Mouse (Mus musculus) heart, embryonic 16.5 days (tissue): ENCODE measurements at regions not wholly inside any gene's neighbourhood (a gene's known extent, or its start where the extent isn't known, plus 50 kb on each side); places are given as distances from the start of the nearest gene placed in this dataset.

ENCODE experiments used
- ATAC-seq: fragments of 200-750 bp; cut with Nextera tagmentation; replicated peaks from 2 replicates; pipeline ENCODE4 v1.8.0; 2017; ENCODE audit warnings: moderate number of reproducible peaks; ENCODE audit not compliant: insufficient read depth, low FRiP score; ENCODE audit errors: extremely low read depth
- H3K27ac ChIP-seq: fragments of 300-500 bp; sonication (generic); 2 replicates; pipeline ENCODE4 v1.5.1; 2014; ENCODE audit warnings: mild to moderate bottlenecking, low read length, control low read depth, moderate library complexity
- H3K27me3 ChIP-seq: fragments of 300-500 bp; sonication (generic); 2 replicates; pipeline ENCODE4 v1.6.1; 2014; ENCODE audit warnings: low read length, mixed read lengths; ENCODE audit not compliant: control insufficient read depth, insufficient read depth
- H3K36me3 ChIP-seq: fragments of 300-500 bp; sonication (generic); 2 replicates; pipeline ENCODE4 v1.6.1; 2014; ENCODE audit not compliant: control insufficient read depth, insufficient read depth
- H3K4me1 ChIP-seq: fragments of 300-500 bp; sonication (generic); 2 replicates; pipeline ENCODE4 v1.6.1; 2014; ENCODE audit warnings: low read length, mixed read lengths; ENCODE audit not compliant: control insufficient read depth, insufficient read depth
- H3K4me2 ChIP-seq: fragments of 300-500 bp; sonication (generic); 2 replicates; pipeline ENCODE4 v1.6.1; 2014; ENCODE audit warnings: low read depth, mild to moderate bottlenecking, control low read depth, low read length
- H3K4me3 ChIP-seq: fragments of 300-500 bp; sonication (generic); 2 replicates; pipeline ENCODE4 v1.5.1; 2014; ENCODE audit warnings: mild to moderate bottlenecking, control low read depth, low read length
- H3K9ac ChIP-seq: fragments of 300-500 bp; sonication (generic); 2 replicates; pipeline ENCODE4 v1.6.1; 2014; ENCODE audit warnings: low read length, control low read depth
- H3K9me3 ChIP-seq: fragments of 300-500 bp; sonication (generic); replicated peaks from 2 replicates; pipeline ENCODE4 v1.6.1; 2016; ENCODE audit warnings: low read length; ENCODE audit not compliant: control insufficient read depth
- WGBS: fragments of 180-500 bp; shearing (Covaris S2); extraction: QIAGEN DNeasy Blood & Tissue Kit; methylation state at CpG from one replicate; pipeline ENCODE4 v1.1.7; 2014; 5-methylcytosine and 5-hydroxymethylcytosine counted together

DNA sequence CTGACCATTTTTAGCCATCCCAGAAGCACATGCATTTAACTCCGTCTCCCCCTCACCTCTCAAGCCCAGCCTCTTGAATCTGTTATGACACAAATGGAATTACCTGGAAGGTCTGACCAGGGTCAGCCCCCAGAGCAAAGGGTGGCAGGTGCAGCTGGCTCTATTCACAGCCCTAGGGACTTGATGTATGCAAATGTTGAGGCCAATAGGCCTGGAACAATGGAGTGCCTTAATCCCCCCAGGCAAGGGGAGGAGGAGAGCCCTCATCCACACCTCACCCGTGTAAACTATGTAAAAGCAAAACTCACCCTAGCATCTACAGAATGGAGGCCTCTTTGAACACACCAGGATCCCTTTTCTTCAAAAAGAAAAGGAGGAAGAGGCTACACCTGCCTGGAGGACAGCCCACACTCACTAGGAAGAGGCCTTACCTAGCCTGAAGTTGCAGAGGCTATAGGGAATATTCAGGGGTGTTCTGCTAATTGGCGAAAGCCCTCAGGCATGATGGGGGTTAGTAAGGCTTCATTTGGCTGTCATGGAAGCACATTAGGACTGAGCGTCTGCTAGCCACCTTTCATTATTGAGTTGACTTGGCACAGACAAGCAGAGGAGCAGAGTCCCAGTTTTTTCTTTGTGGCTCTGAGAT is 388.4 kb downstream of the Hs3st3b1 start:
- Histone ChIP-seq H3K4me3 (no peak overlapping the region), H3K9ac (no peak overlapping the region), H3K27me3 (no peaks in the 10 kb centered on the region; the same call in 1 of the 2 replicates), H3K9me3 (no peaks in the 10 kb centered on the region), H3K4me1 (no peaks in the 10 kb centered on the region), H3K4me2 (no peak overlapping the region), H3K27ac (no peak overlapping the region), H3K36me3 (no peaks in the 10 kb centered on the region)
- no peak for ATAC-seq
- WGBS = 54% methylated on average over 4 of the region's 4 CpGs

DNA sequence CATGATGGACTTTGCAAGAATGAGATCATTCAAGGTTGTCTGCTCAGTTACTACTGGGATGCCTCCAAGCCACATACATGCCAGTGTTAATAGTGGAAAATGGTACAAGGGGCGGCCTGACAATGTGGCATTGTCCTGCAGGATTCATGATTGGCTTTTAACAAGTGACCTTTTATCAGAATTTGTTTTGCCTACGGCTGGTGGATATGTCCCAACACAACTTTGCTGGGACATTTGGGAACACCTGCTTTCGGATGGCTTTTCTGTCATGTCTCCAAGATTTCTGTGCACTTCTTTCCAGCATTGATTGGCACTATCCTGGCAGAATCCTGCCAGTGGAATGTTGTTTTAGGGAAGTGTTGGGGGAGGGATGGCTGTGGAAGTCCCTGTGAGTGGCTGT is 384.4 kb downstream of the Hs3st3b1 start:
- H3K4me2 ChIP-seq = no peak overlapping the region
- H3K27ac ChIP-seq = no peak overlapping the region
- no peak overlapping the region for H3K9ac ChIP-seq
- H3K36me3 ChIP-seq = no peaks in the 10 kb centered on the region
- H3K4me3 ChIP-seq = no peak overlapping the region
- 77% methylated on average over 3 of the region's 3 CpGs for WGBS
- H3K27me3 ChIP-seq = no peaks in the 10 kb centered on the region; the same call in 1 of the 2 replicates
- H3K4me1 ChIP-seq = no peaks in the 10 kb centered on the region
- ATAC-seq = no peak
- H3K9me3 ChIP-seq = no peaks in the 10 kb centered on the region

DNA sequence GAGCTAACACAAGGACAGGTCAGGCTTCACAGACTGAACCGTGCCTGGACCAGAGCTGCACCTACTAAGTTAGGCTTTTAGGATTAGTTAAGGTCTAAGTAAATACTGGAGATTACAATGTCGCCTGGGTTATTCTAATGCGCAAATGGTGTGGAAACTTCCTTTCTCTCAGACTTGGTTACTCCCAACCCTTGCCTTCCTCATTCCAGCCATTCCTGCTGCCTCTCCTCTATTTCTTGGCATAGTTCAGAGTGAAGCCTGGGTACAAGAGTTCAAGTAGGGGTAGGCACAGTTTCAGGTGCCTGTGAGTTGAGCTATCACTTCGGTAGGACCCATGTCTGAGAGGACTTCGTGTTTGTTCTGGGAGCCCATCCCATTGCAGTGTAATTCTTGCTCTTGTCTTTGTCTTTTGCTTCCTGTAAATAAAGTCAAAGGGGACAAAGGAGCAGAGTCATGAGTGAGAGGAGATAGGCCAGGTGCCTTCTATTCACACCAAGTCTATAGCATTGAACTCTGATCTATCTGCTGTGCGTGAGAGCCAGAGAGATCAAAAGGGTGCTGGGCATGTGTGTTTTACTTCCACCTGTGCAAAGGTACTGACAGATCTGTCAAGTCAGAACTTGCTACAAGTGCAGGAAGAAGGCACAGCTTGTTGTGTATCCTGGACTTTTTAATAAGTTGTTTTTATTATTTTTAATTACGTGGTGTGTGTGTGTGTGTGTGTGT is 378.0 kb downstream of the Hs3st3b1 start:
- Histone ChIP-seq H3K9ac (no peak overlapping the region), H3K9me3 (no peaks in the 10 kb centered on the region), H3K4me1 (no peaks in the 10 kb centered on the region), H3K27ac (no peak overlapping the region), H3K4me3 (no peak overlapping the region), H3K36me3 (no peaks in the 10 kb centered on the region), H3K4me2 (no peak overlapping the region), H3K27me3 (no peaks in the 10 kb centered on the region)
- 55% methylated on average over 7 of the region's 7 CpGs for WGBS
- ATAC-seq = no peak

DNA sequence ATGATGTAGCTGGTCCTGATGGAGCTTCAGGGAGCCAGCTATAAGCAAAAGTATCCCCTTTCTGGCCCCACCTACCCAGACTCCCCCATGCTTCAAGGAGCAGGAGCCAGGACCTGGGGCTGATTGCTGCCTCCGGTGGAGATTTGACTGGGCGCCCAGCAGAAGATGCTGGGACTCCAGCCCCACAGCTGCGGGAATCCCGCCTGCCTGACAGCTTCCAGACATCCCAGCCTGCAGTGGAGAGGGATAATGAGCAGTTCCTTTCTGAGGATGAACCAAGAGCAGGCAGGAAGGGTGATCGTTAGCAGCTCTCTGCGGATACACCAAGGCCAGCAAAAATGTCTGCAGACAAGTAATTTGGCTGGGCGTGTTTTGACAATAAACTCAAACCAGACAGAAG is 376.6 kb downstream of the Hs3st3b1 start:
- Histone ChIP-seq H3K27ac (no peak overlapping the region), H3K4me3 (no peak overlapping the region), H3K9ac (no peak overlapping the region), H3K36me3 (no peaks in the 10 kb centered on the region), H3K4me1 (no peaks in the 10 kb centered on the region), H3K9me3 (no peaks in the 10 kb centered on the region), H3K27me3 (no peaks in the 10 kb centered on the region), H3K4me2 (no peak overlapping the region)
- WGBS = 17% methylated on average over 7 of the region's 7 CpGs
- no peak for ATAC-seq

DNA sequence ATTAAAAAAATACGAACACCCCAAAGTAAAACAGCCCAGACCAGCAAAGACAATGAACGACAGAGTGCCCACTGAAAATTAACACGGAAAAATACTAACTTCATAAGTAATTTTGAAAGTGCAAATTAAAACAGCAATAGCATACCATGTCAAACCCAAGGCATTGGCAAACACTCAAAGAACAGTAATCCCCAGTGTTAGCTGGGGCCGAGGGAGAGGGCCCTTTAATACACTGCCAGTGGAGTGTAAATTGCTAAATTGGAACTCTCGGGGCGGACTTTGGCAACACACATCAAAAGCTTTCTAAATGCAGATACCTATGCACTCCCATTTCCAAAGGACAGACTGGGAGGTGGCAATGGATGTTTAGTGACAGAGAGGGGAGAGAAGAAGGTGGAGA is 361.6 kb downstream of the Hs3st3b1 start:
- H3K27ac ChIP-seq = no peak overlapping the region
- no peak overlapping the region for H3K4me3 ChIP-seq
- 0 out of 2 replicates have a peak, but pooled peaks cover 3% of the 10 kb centered on the region for H3K9me3 ChIP-seq
- 0 out of 2 replicates have a peak, but pooled peaks cover 2% of the 10 kb centered on the region for H3K27me3 ChIP-seq
- H3K4me2 ChIP-seq = no peak overlapping the region
- 70% methylated on average over 6 of the region's 6 CpGs for WGBS
- no peak for ATAC-seq
- H3K36me3 ChIP-seq = no peaks in the 10 kb centered on the region
- no peaks in the 10 kb centered on the region for H3K4me1 ChIP-seq
- H3K9ac ChIP-seq = no peak overlapping the region

DNA sequence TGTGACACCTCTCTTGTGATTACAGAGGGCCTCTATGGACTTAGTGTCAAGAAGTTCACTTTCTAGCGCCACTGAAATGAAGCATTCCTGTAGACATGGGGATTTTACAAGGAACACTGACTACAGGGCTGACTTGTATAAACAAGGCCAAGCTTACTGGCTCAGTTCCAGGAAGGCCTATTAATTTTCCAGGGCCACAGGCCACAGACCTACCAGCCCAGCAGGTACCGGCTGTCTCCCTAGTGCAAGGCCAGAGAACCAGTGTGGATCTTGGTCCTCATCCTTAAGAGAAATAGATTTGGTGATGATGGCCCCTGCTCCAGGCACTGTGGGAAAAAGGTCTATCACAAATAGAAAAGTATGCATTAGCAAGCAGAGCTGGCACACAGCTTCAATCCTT is 359.4 kb downstream of the Hs3st3b1 start:
- no peaks in the 10 kb centered on the region for H3K36me3 ChIP-seq
- no peak overlapping the region for H3K27ac ChIP-seq
- ATAC-seq = no peak
- 54% methylated on average over 2 of the region's 2 CpGs for WGBS
- 0 out of 2 replicates have a peak, but pooled peaks cover 2% of the 10 kb centered on the region for H3K27me3 ChIP-seq
- no peak overlapping the region for H3K9ac ChIP-seq
- H3K9me3 ChIP-seq = 0 out of 2 replicates have a peak, but pooled peaks cover 3% of the 10 kb centered on the region
- H3K4me3 ChIP-seq = no peak overlapping the region
- no peak overlapping the region for H3K4me2 ChIP-seq
- H3K4me1 ChIP-seq = no peaks in the 10 kb centered on the region

DNA sequence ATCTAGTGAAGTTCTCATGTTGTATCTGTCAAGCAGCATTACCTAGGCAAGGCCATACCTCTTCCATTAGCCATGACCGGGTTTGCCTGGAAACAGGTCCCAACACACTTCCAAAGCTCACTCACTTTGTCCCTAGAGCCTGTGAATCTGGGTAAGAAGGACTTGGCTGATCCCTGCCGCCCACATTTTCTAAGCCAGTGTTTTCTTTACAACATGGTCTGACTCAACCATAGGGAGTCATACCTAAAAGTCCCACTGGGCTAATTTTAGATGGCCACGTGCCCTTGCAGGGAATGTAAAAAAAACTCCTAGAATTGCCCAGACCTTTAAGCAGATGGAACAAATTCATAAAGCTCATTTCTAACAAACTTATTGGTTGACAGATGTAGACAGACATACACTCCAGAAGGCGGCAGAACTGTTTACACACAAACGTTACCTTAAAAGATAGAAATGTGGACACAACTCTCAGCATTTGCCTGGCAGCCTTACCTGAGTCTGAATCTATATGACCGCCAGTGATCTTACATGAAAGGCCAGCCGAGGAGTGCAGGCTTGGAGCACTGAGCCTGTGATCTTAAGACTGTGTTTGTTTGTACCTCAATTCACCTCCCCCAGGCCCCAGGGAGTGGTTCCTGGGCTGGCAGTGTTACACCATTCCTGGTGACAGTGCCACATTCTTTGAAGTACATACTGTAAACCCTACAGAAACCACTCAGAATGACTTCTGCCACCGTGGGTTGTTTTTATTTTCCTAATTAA is 356.4 kb downstream of the Hs3st3b1 start:
- H3K9ac ChIP-seq = no peak overlapping the region
- H3K27ac ChIP-seq = no peak overlapping the region
- no peaks in the 10 kb centered on the region for H3K4me1 ChIP-seq
- H3K27me3 ChIP-seq = no peaks in the 10 kb centered on the region
- ATAC-seq = no peak
- no peak overlapping the region for H3K4me3 ChIP-seq
- H3K36me3 ChIP-seq = no peaks in the 10 kb centered on the region
- no peaks in the 10 kb centered on the region for H3K9me3 ChIP-seq
- no peak overlapping the region for H3K4me2 ChIP-seq
- WGBS = 65% methylated on average over 8 of the region's 8 CpGs

DNA sequence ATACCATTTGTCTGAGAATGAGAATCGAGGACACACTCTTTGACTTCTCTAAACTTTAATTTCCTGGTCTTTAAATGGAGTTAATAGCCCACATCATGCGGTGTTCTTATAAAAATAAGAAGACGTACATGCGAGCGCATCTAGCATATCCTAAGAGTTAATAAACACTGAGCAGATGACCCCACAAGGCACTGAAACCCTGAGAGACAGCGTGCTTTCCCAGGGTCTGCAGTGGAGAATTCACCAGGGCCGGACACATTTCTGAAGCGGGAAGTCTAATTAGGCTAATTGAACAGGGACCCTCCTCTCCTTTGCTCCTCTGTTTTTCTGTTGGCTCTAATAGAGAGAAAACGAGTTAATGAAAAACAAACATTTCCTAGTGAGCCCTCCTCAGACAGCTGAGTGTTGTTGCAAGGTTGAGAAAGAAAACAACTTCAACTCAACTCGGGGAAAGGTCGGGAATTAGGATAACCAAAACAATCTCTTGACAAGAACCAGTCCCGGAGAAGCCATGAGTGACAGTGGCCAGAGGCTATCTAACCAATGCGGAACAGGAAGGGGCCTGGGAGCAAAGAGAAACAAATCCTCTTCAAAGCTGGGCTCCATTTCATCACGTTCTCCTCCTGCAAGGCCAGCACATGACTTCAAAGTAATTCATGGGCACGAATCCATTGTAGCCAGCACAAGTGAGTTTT is 352.2 kb downstream of the Hs3st3b1 start:
- no peaks in the 10 kb centered on the region for H3K9me3 ChIP-seq
- H3K4me1 ChIP-seq = no peaks in the 10 kb centered on the region
- no peak overlapping the region for H3K9ac ChIP-seq
- no peaks in the 10 kb centered on the region; the same call in 1 of the 2 replicates for H3K27me3 ChIP-seq
- H3K4me3 ChIP-seq = no peak overlapping the region
- H3K4me2 ChIP-seq = no peak overlapping the region
- no peak overlapping the region for H3K27ac ChIP-seq
- 33% methylated on average over 15 of the region's 15 CpGs for WGBS
- ATAC-seq = peak; percentile 67
- H3K36me3 ChIP-seq = no peaks in the 10 kb centered on the region
